Mouse (Mus musculus): ENCODE measurements around the gene Atp6v1b1.
"Not testable (repeated sequence)": the region's sequence is repeated elsewhere in the genome, so short reads cannot be mapped to it uniquely, and the experiment has no call there.

The Atp6v1b1 gene

DNA sequence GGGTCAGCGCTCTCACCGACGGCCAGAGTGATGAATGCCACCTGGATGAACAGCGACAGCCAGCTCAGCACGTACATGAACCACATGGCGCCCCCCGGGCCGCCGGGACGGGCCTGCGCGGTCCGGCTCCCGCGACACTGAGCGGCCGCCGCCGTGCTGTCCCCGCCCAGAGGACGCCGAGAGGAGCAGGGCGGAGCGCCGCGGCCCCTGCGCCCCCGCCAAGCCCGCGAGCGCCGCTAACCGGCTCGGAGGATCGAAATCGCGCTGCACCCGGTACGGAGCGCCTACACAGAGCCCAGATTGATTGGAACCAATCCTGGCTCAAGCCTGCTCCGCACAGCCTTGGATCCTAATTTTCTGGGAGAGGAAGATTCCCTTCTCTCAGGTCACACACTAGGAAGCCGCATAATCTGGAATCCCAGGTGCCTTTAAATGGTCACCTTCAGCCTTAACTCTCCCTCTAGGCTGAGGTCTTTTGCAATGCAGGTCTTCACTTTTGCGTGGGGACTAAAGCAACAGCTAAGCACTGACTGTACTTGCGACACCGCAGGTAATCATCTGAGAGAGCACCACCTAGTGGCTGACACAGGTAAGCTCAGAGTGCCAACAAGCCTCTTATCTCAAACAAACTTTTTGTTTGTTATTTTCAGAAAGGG is 33.0 kb downstream of the Atp6v1b1 start, which contains the start of gene Tex261:
Gene Tex261, minus strand, starts transcription at position 176 of the 656 bp plus-strand sequence.
- peak; percentile 92 for DNase-seq (ENCODE audit: low spot score)

DNA sequence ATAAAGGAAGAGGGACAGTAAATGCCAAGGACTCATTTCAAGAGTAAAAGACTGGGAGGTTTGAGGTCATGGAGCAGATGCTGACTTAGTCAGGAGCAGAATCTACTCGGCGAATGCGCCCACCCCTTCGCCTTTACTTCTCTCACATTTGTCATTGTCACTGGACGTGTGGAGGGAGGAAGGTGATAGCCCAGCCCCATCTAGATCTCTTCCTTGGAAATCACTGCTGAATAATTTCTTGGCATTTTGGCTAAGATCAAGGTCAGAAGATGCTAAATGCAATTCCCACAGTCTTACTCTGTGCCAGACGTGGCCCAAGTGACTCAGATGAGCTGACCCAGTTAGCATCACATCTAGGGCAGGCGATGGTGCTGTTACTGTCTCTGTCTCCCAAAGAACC is 35.5 kb downstream of the Atp6v1b1 start:
- DNase-seq (ENCODE audit: low spot score), result no peak

DNA sequence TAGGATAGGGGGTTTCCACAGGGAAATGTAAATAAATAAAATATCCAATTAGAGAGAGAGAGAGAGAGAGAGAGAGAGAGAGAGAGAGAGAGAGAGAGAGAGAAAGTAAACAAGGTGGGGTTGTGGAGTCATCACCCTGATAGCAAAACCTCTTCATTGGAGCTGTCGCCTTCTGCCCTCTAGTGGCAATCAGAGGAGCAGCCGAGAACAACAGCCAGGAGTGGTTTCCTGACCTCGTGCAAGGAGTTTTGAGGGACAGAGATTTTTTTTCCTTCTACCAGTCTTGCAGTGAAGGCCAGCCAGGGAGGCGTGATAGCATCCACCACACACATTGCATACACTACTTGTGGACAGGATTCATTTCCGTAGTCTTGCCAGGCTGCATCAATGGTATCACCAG is 36.2 kb downstream of the Atp6v1b1 start:
- DNase-seq (ENCODE audit: low spot score), result peak; percentile 74

DNA sequence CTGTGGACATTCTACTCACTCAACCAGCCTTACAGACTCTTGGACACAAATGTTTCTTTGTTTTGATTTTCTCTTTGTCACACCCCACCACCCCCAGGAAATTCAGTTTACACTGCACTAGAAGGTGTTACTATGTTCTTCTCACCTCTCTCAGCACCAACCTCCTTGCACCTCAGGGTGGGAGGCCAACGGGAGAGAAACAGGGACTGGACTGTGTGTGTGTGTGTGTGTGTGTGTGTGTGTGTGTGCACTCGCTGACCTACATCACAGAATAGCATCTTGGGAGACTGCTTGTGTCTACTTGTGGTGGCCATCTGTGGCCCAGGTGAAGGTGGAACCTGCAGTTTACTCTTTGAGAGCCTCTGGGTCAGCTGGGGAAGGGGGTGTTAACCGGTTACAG is 43.6 kb downstream of the Atp6v1b1 start:
- DNase-seq (ENCODE audit: low spot score), result no peak

DNA sequence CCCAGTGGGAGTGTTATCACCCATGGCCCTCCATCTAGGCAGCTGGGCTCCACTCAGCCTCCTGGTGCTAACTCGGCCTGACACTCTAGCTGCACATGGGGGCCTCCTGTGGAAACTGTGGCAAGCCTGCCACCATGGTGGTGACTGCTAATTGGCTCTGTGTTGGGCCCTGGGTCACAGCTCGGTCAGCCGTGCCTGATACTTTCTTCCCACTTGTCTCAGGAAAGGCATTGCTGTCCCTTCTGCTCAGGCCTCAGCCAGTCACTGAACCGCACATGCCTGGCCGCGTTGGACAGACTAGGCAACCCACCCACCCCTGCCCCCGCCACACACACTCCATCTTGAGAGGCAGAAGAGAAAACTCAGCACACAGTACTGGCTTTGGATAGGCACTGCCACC is 45.8 kb downstream of the Atp6v1b1 start:
- DNase-seq (ENCODE audit: low spot score), result peak; percentile 52

DNA sequence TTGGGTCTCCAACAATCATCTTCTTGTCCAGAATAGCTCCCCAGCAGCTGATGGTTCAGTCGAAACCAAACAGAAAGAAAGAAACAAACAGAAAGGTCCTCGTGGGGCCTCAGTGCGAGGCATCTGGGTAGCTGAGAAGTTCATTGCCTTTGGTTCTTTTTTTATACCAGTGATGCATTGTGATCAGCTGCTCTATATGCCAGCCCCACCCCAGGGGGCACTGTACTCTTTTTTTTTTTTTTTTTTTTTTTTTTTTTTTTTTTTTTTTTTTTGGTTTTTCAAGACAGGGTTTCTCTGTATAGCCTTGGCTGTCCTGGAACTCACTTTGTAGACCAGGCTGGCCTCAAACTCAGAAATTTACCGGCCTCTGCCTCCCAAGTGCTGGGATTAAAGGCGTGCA is 47.7 kb downstream of the Atp6v1b1 start:
- DNase-seq (ENCODE audit: low spot score), result not testable (repeated sequence)

DNA sequence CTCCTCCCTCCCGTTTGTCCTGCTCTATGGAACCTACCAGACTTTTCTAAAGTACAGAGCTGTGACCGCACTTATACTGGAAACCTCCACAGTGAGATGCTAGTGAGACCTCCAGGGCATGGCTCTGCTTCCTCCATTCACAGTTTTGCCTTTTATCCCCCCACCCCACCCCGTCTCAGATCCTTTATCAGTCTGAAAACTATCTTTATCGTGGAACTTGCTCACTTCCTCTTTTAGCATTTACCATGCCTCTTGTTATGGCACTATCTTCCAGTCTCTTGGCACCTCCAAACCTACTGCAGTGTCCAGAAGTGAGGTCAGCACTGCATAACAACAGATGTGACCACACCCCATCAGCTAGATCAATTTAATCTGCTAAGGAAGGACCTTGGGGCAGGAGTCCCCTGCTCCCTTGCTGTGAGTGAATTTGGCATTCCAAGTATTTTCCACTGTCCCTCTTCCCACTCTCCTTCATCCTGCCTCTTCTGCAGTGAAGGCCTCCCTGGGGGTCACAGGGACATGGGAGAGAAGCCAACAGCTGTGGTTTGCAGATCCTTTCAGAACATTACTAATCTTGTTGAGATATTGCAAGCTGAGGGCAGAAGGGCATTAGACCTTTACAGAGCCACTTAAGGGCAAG is 48.6 kb downstream of the Atp6v1b1 start:
- DNase-seq (ENCODE audit: low spot score), result no peak

DNA sequence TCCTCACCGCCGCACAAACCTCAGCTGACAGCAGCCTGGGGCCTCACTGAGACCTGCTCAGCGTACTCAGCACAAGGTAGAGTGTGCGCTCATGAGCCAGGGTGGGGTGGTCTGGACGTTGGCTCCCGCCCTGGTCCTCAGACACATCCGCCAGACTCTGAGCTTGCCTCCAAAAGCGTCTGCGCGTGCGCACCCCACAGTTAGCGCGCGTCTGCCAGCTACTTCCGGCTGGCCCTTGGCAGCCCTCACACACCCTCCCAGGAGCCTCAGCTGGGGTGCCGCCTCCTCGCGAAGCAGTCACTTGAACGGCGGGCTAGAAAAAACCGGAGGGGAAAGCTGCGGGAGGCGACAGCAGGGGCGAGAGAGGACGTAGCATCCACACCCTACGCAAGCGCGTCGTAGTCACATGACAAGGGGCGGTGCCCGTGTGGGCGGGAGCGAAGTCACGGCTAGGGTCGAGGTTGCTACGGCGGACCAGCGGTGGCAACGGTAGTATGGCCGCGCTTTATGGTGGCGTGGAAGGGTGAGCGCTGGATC is 52.0 kb downstream of the Atp6v1b1 start, which contains the start of gene Nagk:
Gene Nagk, plus strand, starts transcription at position 223 of the 537 bp plus-strand sequence.
- DNase-seq (ENCODE audit: low spot score), result peak; percentile 97

DNA sequence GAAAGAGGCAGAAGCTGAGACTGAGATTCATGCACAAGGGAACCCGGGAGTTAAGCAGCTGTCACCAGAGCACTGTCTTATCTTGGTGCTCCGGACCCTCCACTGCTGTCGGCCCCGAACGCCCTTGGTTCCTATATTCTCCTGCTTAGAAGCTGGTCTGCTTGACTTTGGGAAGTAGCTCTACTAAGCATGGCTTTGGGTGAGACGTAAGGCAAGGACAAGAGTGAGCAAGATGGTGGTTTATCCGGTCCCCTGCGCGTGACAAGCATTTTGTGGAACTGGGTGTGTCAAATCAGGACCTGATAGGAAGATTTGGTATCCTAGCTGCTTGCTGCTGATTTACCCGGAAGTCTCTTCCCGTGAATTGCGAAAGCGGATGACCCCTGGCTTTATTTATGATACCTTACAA is 52.7 kb downstream of the Atp6v1b1 start:
- DNase-seq (ENCODE audit: low spot score), result peak; percentile 21

DNA sequence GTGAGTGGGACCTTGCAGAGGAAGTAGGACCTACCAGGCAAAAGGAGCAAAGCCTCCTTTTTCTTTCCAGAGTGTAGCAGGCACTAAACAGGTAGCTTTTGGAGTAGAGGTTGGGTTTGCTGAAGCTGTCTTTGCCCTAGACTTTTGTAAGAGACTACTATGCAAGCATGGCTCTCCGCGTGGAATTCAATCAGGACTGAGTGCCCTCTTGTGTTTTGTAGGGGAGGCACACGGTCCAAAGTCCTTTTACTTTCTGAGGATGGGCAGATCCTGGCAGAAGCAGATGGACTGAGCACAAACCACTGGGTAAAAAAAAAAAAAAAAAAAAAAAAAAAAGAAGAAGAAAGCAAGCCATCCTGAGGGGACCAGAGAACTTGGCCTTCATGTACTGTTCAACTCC is 53.9 kb downstream of the Atp6v1b1 start:
- DNase-seq (ENCODE audit: low spot score), result no peak

DNA sequence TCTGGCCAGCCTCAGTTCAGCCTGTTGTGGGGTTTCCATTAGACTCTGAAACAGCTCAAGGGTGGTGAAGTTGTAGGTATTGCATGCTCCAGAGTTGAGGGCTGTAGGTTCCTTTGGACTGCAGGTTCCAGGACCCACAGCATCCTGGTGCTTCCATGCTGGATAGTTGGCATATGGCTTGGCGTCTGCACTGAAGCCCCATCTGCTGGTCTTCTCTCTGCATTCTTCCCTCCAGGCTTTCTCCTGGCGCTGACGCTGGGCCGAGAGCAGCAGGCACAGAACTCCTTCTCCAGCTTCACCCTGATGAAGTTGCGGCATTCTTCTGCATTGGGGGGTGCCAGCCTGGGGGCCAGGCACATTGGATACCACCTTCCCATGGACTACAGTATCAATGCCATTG is 59.2 kb downstream of the Atp6v1b1 start:
- no peak for DNase-seq (ENCODE audit: low spot score)

DNA sequence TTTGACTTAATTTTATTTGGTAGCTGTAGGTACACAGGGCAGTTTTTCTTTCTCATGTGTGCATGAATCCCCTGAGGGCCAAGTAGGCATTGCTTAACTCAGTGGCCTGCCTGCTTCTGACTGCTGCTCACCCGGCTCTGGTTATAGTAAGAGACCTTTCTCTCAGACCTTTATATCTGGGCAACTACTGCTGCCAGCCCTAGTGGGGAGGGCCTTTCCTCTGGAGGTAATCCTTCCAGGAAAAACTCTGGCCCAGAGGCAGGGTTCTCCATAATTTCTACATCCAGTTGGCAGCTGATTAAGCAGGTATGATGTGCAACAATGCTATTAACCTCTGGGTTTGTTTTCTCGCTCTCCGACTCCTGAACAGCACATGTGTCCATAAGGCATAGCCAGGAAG is 60.1 kb downstream of the Atp6v1b1 start:
- DNase-seq (ENCODE audit: low spot score), result no peak

Data from embryo, embryonic 10 days (tissue).